Mouse (Mus musculus) stomach, postnatal 0 days (tissue): ENCODE measurements around the gene Agbl4. TPM values are rescaled to one million over a fixed set of nuclear protein-coding genes. Genes with fewer than 3 reads are reported as not detected.

Source experiments
- ATAC-seq: fragments of 200-750 bp; cut with Nextera tagmentation; 2 replicates; pipeline ENCODE4 v1.8.0; 2017; ENCODE audit not compliant: low FRiP score, low TSS enrichment
- DNase-seq: peaks from one replicate; pipeline ENCODE4 v3.0.0-alpha.2; 2016; ENCODE audit warnings: low spot score
- H3K27ac ChIP-seq: fragments of 300-500 bp; sonication (generic); replicated peaks from 2 replicates; pipeline ENCODE4 v1.5.1; 2014; ENCODE audit warnings: mild to moderate bottlenecking, control low read depth
- H3K27me3 ChIP-seq: fragments of 300-500 bp; sonication (generic); 2 replicates; pipeline ENCODE4 v1.6.1; 2014; ENCODE audit warnings: low read length; ENCODE audit not compliant: control insufficient read depth, insufficient read depth
- H3K36me3 ChIP-seq: fragments of 300-500 bp; sonication (generic); 2 replicates; pipeline ENCODE4 v1.6.1; 2014; ENCODE audit warnings: low read length, mixed read lengths; ENCODE audit not compliant: control insufficient read depth, insufficient read depth
- H3K4me1 ChIP-seq: fragments of 300-500 bp; sonication (generic); replicated peaks from 2 replicates; pipeline ENCODE4 v1.6.1; 2014; ENCODE audit warnings: antibody characterized with exemption; ENCODE audit not compliant: control insufficient read depth, insufficient read depth
- H3K4me2 ChIP-seq: fragments of 300-500 bp; sonication (generic); replicated peaks from 2 replicates; pipeline ENCODE4 v1.6.1; 2014; ENCODE audit warnings: low read depth, mild to moderate bottlenecking, control low read depth, moderate library complexity
- H3K4me3 ChIP-seq: fragments of 300-500 bp; sonication (generic); 2 replicates; pipeline ENCODE4 v1.5.1; 2014; ENCODE audit warnings: low read depth, low read length, control low read depth
- H3K9ac ChIP-seq: fragments of 300-500 bp; sonication (generic); 2 replicates; pipeline ENCODE4 v1.6.1; 2014; ENCODE audit warnings: mild to moderate bottlenecking, low read length, control low read depth, mixed read lengths
- H3K9me3 ChIP-seq: fragments of 300-500 bp; sonication (generic); 2 replicates; pipeline ENCODE4 v1.6.1; 2016; ENCODE audit warnings: low read length; ENCODE audit not compliant: control insufficient read depth
- CTCF ChIP-seq: IDR thresholded peaks from 2 replicates; pipeline ENCODE4 v1.5.1; 2016; ENCODE audit warnings: antibody characterized with exemption, low read depth, mild to moderate bottlenecking, moderate library complexity
- EP300 ChIP-seq: optimal IDR thresholded peaks from 2 replicates; pipeline ENCODE3; 2016; ENCODE audit warnings: antibody characterized with exemption
- WGBS: fragments of 180-500 bp; shearing (Covaris S2); extraction: QIAGEN DNeasy Blood & Tissue Kit; methylation state at CpG from one replicate; pipeline ENCODE4 v1.1.7; 2014; 5-methylcytosine and 5-hydroxymethylcytosine counted together
- polyA plus RNA-seq: library from polyadenylated mRNA; unstranded; fragments of >200 nt; fragmentation: Nextera tagmentation; extraction: Ambion mirVana; gene quantifications from 2 replicates; pipeline ENCODE4 v1.2.1, GENCODE M21; 2015

The Agbl4 gene
- polyA plus RNA-seq, 1 experiment from 2014 or later = 0.10 TPM

DNA sequence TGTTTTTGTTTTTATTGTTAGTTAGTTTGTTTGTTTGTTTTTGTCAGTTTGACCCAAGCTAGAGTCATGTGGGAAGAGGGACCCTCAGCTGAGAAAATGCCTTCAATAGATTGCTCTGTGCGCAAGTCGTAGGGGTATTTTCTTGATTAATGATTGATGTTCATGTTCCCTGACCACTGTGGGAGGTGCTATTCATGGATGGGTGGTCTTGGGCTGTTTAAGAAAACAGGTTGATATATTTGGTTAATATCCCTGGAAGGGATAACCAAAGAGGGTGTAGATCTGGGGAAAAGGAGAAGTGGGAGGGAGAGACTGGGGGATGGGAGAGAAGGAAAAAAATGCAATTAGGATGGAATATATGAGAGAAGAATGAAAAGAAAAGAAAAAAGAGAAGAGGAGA, 1306.7 kb downstream of the Agbl4 start:
- Histone ChIP-seq H3K4me3 (no peak overlapping the region), H3K36me3 (no peaks in the 10 kb centered on the region), H3K9ac (no peak overlapping the region), H3K4me1 (no peaks in the 10 kb centered on the region), H3K4me2 (no peak overlapping the region), H3K27me3 (no peaks in the 10 kb centered on the region), H3K9me3 (no peaks in the 10 kb centered on the region), H3K27ac (no peak overlapping the region)
- DNase-seq (no peak), ATAC-seq (no peak)
- 68% methylated on average over 2 of the region's 2 CpGs for WGBS
- TF ChIP-seq CTCF (no peak), EP300 (no peak)

DNA sequence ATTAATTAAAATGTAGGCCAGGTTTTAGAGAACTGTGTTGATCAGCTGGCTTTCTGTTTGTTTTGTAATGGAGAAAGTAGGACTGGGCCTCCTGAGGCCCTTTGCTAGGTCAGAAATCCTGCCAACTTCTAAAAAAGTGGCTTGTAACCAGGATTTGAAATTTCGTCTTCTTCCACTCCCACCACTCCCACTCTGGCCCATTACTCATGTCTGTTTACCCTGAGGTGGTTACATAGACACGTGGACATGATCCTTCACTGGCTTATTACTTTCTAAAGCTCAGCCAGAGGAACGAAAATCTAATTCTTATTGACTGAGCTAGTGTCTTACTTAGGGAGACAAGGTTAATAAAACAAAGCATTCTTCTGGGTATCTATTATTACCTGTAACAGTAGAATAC, 1307.5 kb downstream of the Agbl4 start:
- Histone ChIP-seq H3K4me3 (no peak overlapping the region), H3K9me3 (no peaks in the 10 kb centered on the region), H3K36me3 (no peaks in the 10 kb centered on the region), H3K4me1 (no peaks in the 10 kb centered on the region), H3K27me3 (no peaks in the 10 kb centered on the region), H3K4me2 (no peak overlapping the region), H3K27ac (no peak overlapping the region), H3K9ac (no peak overlapping the region)
- DNase-seq (no peak), ATAC-seq (no peak)
- WGBS = 26% methylated on average over 3 of the region's 3 CpGs
- TF ChIP-seq CTCF (no peak), EP300 (no peak)

Other genes with a start within 250 kb of the Agbl4 start
- 15.3 and 18.5 TPM in 2 replicates for gene Elavl4, start 45.8 kb upstream of the Agbl4 start, polyA plus RNA-seq